Mouse (Mus musculus) spleen, postnatal 0 days (tissue): ENCODE data around the gene Slc46a1. TPM values are rescaled to one million over a fixed set of nuclear protein-coding genes. Genes with fewer than 3 reads are reported as not detected.

Source experiments
- polyA plus RNA-seq: library from polyadenylated mRNA; unstranded; fragments of >200 nt; fragmentation: Nextera tagmentation; extraction: Ambion mirVana; gene quantifications from 2 replicates; pipeline ENCODE4 v1.2.1, GENCODE M21; 2015

Slc46a1 gene
- polyA plus RNA-seq = 2.3 and 3.3 TPM in 2 replicates

DNA sequence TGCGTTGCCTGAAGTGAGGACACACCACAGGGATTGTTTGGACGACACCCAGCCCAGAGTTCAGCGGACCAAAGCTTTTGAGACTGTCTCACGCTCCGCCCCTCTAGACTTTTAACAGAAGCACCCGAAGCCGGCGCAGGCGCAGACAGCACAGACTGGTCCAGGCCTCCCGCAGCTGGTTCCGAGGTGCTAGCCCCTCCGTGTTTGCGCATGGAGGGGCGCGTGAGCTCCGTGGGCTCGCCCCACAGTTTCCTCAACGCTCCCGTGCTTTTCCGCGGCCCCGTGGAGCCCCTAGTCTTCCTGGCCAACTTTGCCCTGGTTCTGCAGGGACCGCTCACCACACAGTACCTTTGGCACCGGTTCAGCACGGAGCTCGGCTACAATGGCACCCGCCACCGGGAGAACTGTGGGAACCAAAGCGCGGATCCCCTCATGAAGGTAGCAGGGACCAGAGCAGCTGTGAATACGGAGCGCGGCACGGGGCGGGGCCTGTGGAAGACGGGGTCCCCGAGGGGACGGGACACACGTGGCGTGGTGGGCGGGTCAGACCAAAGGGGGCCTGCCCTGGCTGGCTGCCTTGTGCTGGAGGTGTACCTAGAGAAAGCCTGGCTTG lies at the start of gene Slc46a1:
Slc46a1 (plus strand) TSS at position 130 of the 613 bp plus-strand sequence.

DNA sequence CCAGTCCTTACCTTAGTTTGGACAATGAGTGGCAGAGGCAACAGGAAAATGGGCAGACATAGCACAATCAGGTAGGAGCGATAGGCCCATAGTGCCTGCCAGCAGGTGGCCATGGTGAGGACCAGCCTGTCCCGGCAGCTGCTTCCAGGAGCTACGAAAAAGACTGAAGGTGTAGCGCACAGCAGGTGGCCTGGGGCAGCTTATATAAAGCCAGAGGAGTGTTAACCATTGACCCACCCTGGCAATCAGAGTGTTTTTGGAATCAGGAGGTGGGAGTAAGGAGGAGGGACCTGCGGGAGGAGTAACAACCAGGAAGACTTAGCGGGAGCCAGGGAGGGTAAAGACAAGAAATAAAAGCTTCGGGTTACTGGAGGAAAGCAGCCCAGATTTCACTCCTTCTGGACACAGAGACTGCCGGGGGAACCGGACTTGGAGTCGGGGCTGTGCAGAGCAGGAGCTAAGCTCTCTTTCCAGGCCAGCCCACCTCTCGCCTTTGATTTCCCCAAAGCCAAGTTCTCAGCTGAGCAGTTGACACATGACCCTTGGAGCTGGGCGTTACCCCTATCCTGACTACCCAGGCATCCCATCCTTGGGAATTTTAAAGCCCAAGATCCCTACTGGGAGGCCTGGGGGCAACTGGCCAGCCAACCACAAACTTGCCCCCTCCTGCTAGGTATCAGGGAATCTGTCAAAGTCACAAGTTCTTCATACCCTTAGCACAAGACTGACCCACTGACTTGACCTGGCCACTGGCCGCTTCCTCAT lies 43.3 kb upstream of the Slc46a1 start, which contains the start of gene Slc13a2:
Slc13a2 (minus strand) TSS at position 163 of the 765 bp plus-strand sequence.

DNA sequence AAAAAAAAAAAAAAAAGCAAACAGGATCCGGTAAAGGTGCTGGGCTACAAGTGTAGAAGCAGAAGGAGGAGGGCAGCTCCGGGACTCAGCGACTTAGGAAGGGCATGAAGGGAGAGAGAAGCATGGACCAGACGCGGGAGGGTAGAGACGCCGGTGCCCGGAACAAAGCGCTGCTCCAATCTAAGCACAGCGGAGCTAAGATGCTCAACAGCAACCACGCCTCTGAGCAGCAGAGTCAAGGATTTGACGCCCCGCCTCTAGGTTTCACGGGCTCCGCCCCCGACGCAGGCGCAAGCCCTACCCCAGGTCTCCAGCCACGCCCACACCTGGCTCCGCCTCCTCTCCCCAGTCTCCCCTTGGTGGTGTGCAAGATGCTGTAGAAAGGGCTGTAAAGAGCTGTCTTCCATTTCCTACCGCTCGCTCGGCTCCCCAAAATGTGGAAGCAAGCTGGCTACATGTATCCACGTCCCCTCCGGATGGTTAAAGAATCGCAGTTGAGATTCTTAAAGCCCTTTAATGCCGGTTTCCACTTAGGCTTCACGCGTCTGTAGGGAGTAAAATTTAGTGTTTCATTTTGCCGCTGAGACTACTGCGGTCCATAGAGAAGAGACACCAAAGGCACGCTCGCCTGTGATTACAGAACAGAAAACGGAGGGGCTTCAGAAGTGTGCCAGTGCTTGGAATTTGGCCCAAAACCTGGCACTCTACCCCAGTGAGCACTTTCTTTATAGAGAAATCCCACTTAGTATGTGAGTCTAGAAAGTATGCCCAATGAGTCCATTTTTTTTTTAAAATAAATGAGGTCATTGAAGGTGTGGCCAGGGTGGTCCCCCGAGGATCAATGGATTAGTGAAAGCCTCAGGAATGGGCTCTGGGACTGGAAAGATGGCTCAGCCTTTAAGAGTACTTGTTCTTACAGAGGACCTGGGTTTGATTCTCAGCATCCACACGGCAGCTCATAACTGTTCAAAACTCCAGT lies 32.3 kb downstream of the Slc46a1 start, which contains the start of gene Sarm1:
Sarm1 (minus strand) TSS at position 211 of the 979 bp plus-strand sequence.

DNA sequence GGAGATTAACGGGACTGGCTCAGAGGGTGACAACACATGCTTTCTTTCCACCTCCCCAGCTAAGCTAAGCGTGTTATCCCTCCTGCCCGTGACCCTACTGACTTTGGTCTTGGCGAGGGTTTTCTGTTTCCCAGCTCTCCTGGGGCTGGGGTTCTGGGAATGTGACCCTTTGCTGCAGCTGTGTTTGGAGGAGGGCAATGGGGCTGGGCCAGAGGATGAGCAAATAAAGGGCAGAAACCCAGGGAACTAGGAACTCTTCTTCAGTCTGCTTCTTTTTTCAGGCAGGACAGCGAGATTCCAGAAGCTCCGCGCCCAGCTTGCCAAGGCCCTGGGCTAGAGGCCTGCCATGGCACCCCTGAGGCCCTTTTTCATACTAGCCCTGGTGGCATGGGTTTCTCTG lies 33.5 kb downstream of the Slc46a1 start, which contains the start of gene Vtn:
Vtn (plus strand) TSS at position 88 of the 400 bp plus-strand sequence.

DNA sequence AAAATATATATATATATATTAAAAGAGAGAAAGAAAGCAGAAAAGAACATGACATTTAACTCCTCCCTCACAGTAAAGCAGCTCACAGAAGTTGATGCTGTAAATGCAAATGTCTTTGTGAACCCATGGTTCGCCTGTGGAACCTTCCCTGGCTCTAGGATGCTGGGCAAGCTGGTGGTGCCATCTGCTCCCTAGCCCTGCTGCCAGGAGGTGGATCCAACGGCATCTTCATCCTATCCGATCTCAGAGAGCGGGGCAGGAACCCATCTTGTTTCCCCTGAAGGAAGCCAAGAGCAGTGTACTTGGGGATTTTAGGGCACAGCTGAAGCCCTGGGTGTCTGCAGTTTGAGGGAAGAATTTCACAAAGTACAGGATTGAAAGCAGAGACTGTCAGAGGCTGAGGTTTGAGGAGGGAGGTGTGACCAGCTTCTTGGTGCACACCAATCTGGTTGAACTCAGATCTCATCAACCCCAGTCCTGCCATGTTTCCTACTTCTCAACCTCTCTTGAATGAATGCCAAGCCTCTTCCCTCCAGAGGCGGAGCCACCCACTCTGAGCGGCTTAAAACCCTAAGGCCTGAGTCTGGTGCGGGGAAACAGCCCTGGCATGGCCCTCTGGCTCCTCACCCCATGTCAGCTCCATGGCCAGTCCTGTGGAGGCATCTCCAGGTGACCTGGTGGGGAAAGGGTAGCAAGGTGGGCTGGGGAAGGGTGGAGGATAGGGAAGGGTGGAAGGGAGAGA lies 37.6 kb downstream of the Slc46a1 start, which contains the start of gene Sebox:
Sebox (plus strand) TSS at position 539 of the 742 bp plus-strand sequence.

DNA sequence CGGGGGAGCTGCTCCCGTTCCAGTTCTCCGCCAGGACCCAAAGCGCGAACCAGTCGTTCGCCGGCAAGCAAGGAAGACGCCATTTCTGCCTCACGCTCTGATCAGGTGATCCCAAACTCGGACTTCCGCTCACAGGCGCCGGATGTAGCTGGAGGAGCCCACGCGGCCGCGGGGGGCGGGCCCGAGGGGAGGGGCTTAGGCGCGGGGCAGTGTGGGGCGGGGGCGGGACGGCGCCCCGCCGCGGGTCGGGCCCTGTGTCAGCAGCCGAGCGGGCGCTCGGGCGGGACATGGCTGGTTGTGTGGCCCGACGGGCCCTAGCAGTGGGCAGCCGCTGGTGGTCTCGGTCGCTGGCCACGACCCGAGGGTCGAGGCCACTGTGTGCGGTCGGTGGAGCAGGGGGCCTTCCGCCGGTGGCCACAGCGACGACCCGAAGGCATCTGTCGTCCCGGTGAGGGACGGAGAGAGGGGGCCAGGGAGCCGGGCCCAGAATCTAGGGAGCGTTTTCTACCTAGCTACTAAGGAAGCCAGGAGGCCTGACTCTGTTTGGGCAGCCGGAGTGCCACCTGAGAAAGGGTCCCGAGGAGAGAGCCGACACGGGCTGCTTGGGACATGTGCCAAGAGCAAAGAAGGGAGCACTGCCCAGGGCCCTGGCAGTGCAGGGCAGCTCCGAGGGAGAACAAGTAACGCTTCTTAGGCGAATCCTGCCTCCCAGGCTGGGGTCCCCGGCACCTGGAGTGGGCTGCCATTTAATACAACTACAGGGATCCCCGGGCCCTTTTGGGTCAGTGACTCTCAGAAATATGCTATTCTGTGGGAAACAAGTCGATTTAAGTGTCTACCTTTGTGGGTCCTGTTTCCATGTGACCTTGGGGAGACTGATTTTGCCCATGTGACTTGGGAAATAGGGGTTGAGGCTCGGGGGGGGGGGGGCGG lies 46.8 kb downstream of the Slc46a1 start, which contains the start of the genes Tmem199 and Poldip2:
Tmem199 (minus strand) TSS at position 148 of the 933 bp plus-strand sequence.
Poldip2 (plus strand) TSS at position 169 of the 933 bp plus-strand sequence.

Other genes with a start within 250 kb of the Slc46a1 start
- 40.3 and 46.6 TPM in 2 replicates for gene Sdf2, start 220.0 kb upstream of the Slc46a1 start, polyA plus RNA-seq
- 9.3 and 9.9 TPM in 2 replicates for gene Supt6, start 219.7 kb upstream of the Slc46a1 start, polyA plus RNA-seq
- 44.2 and 50.1 TPM in 2 replicates for gene 2610507B11Rik, start 203.9 kb upstream of the Slc46a1 start, polyA plus RNA-seq
- gene BC030499, start 174.9 kb upstream of the Slc46a1 start, polyA plus RNA-seq = 0.28 and 0.48 TPM in 2 replicates
- 32.4 and 32.5 TPM in 2 replicates for gene Spag5, start 164.2 kb upstream of the Slc46a1 start, polyA plus RNA-seq
- 1.4 and 1.7 TPM in 2 replicates for gene Aldoc, start 142.7 kb upstream of the Slc46a1 start, polyA plus RNA-seq
- gene Pigs, start 137.3 kb upstream of the Slc46a1 start, polyA plus RNA-seq = 30.3 and 30.6 TPM in 2 replicates
- 42.3 and 46.7 TPM in 2 replicates for gene Unc119, start 122.2 kb upstream of the Slc46a1 start, polyA plus RNA-seq
- gene Foxn1, start 79.1 kb upstream of the Slc46a1 start, polyA plus RNA-seq = not detected in 2 replicates
- 0.08 TPM in 1 of 2 replicates, not detected in the other for gene Slc13a2, start 43.5 kb upstream of the Slc46a1 start, polyA plus RNA-seq
- 0.04 TPM in 1 of 2 replicates, not detected in the other for gene Sarm1, start 32.1 kb downstream of the Slc46a1 start, polyA plus RNA-seq
- 0.30 and 0.61 TPM in 2 replicates for gene Vtn, start 33.4 kb downstream of the Slc46a1 start, polyA plus RNA-seq
- gene Sebox, start 37.8 kb downstream of the Slc46a1 start, polyA plus RNA-seq = not detected in 2 replicates
- gene Tmem199, start 46.5 kb downstream of the Slc46a1 start, polyA plus RNA-seq = 23.5 and 23.7 TPM in 2 replicates
- gene Poldip2, start 46.5 kb downstream of the Slc46a1 start, polyA plus RNA-seq = 72.2 and 74.8 TPM in 2 replicates
- 10.6 and 15.0 TPM in 2 replicates for gene Tnfaip1, start 70.6 kb downstream of the Slc46a1 start, polyA plus RNA-seq
- 87.4 and 93.9 TPM in 2 replicates for gene Ift20, start 70.7 kb downstream of the Slc46a1 start, polyA plus RNA-seq
- gene Tmem97, start 85.1 kb downstream of the Slc46a1 start, polyA plus RNA-seq = 37.9 and 39.6 TPM in 2 replicates
- gene Nlk, start 231.7 kb downstream of the Slc46a1 start, polyA plus RNA-seq = 8.7 and 11.1 TPM in 2 replicates